Mouse (Mus musculus): ENCODE results near the gene Slc25a29. TPM values are rescaled to one million over a fixed set of nuclear protein-coding genes. Genes with fewer than 3 reads are reported as not detected.

Gene Slc25a29
- polyA plus RNA-seq, 1 experiment from 2014 or later: 3.8 TPM

DNA sequence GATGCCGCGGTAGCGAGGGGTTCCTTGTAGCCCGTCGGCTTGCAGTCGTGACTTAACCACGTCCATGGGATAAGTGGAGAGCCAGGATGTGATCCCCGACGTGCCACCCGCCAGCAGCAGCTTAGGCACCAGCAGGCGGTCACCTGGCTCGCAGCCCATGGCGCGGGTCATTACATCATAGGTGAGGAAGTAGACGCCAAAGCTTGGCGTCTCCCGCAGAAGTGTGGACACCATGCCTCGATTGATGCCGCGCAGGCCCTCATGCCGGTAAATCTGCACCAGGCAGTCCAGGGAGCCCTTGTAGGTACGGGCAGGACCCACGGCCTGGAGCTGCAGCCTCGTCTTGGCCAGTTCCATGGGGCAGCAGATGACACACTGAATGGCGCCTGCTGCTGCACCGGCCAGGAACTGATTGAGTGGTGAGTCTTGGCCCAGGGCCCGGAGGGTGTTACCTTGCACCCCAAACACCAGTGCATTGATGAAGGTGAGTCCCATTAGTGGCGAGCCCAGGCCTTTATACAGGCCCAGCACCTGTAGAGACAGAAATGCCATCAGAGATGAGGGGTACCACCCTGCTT, 8.6 kb downstream of the Slc25a29 start:
- no peak overlapping the region for H3K4me2 ChIP-seq (replicated peaks; ENCODE audit: low read depth)
- no peaks in the 10 kb centered on the region for H3K27me3 ChIP-seq (ENCODE audit: control insufficient read depth, insufficient read depth, low read length)
- H3K36me3 ChIP-seq (ENCODE audit: control insufficient read depth, insufficient read depth, low read length): no peaks in the 10 kb centered on the region
- H3K9me3 ChIP-seq (ENCODE audit: control insufficient read depth, low read length): no peaks in the 10 kb centered on the region
- no peak for ATAC-seq (ENCODE audit: low FRiP score, low TSS enrichment)
- no peak overlapping the region for H3K9ac ChIP-seq (ENCODE audit: low read length)
- TF ChIP-seq CTCF (IDR thresholded peaks at IDR 0.05; ENCODE audit: low read depth) (no peak), EP300 (optimal IDR thresholded peaks at IDR 0.05) (no peak)
- no peak overlapping the region for H3K4me3 ChIP-seq (ENCODE audit: low read depth, low read length)
- H3K4me1 ChIP-seq (replicated peaks; ENCODE audit: control insufficient read depth, insufficient read depth): no peaks in the 10 kb centered on the region
- 90% methylated on average over 28 of the region's 28 CpGs for WGBS
- no peak for DNase-seq (ENCODE audit: low spot score)
- no peak overlapping the region for H3K27ac ChIP-seq (replicated peaks)

DNA sequence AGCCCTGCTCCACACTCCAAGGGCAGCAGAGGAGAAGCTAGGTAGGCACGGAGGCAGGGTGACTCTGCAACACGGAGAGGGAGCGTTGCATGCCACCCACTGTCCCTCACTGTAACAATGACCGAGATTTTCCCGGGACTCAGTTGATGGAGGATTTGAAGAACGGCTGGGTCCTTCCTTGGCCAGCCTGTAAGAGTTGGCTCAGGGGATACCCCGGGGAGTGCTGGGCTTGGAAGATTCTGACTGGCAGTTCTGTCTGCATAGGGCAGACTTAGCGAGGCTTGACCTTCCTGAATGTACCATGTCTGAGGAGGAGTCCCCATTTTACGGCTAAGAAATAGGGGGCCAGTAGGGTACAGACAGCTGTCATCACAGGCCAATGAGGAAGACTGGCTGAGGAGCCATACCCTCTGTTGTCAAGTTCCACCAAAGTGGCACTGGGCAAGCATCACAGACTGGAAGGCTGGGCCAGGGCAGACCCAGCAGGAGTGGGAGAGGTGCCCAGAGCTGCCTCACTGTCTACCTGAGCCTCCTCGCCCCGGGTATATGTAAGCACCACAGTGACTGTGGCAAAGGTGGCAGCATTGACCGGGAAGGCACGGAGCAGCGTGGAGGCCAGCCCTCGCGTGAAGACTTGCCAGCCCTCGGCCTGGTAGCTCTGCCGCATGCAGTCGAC, 9.3 kb downstream of the Slc25a29 start:
- WGBS: 95% methylated on average over 19 of the region's 19 CpGs
- H3K36me3 ChIP-seq (ENCODE audit: control insufficient read depth, insufficient read depth, low read length): no peaks in the 10 kb centered on the region
- no peak for DNase-seq (ENCODE audit: low spot score)
- no peaks in the 10 kb centered on the region for H3K27me3 ChIP-seq (ENCODE audit: control insufficient read depth, insufficient read depth, low read length)
- no peak for TF ChIP-seq EP300 (optimal IDR thresholded peaks at IDR 0.05)
- no peak for TF ChIP-seq CTCF (IDR thresholded peaks at IDR 0.05; ENCODE audit: low read depth)
- no peak overlapping the region for H3K9ac ChIP-seq (ENCODE audit: low read length)
- no peak; the same call in 1 of the 2 replicates for ATAC-seq (ENCODE audit: low FRiP score, low TSS enrichment)
- no peaks in the 10 kb centered on the region for H3K4me1 ChIP-seq (replicated peaks; ENCODE audit: control insufficient read depth, insufficient read depth)
- no peak overlapping the region for H3K4me2 ChIP-seq (replicated peaks; ENCODE audit: low read depth)
- H3K4me3 ChIP-seq (ENCODE audit: low read depth, low read length): no peak overlapping the region
- H3K9me3 ChIP-seq (ENCODE audit: control insufficient read depth, low read length): no peaks in the 10 kb centered on the region
- no peak overlapping the region for H3K27ac ChIP-seq (replicated peaks)

DNA sequence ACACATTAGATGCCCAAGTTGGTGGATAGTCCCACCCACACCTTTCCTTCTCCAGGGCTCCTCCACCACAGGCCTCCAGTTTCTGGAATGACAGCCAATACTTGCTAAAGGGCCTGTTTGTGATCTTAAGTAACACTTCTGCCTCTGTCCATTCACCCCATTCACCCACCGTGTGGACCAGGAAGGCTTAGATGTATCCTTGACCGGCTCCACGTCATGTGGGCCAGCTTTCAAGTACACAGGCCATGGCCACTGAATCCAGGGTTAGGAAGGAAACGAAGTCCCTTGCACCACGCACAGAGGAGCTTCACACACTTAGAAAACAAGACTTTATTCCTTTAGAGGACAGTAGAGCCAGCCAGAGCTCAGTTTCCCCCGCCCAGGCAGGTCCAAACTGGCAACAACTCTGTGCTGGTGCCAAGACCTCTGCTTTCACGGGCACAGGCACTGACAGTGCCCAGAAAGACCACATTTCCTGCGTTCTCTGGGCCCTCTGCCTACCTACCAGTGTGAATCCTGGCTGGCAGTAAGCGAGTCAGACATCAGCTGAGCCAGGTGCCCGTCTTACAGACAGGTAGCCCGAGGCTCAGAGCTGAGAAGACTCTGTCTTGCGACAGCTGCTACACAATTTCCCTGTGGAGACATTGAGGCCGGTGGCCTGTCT, 10.0 kb downstream of the Slc25a29 start:
- Histone ChIP-seq H3K4me2 (replicated peaks; ENCODE audit: low read depth) (no peak overlapping the region), H3K36me3 (ENCODE audit: control insufficient read depth, insufficient read depth, low read length) (peaks cover 2% of the 10 kb centered on the region; the same call in 1 of the 2 replicates), H3K9ac (ENCODE audit: low read length) (no peak overlapping the region), H3K4me1 (replicated peaks; ENCODE audit: control insufficient read depth, insufficient read depth) (no peaks in the 10 kb centered on the region), H3K4me3 (ENCODE audit: low read depth, low read length) (no peak overlapping the region), H3K9me3 (ENCODE audit: control insufficient read depth, low read length) (no peaks in the 10 kb centered on the region), H3K27ac (replicated peaks) (no peak overlapping the region), H3K27me3 (ENCODE audit: control insufficient read depth, insufficient read depth, low read length) (no peaks in the 10 kb centered on the region)
- TF ChIP-seq EP300 (optimal IDR thresholded peaks at IDR 0.05) (no peak), CTCF (IDR thresholded peaks at IDR 0.05; ENCODE audit: low read depth) (no peak)
- no peak for DNase-seq (ENCODE audit: low spot score)
- 76% methylated on average over 13 of the region's 13 CpGs for WGBS
- no peak for ATAC-seq (ENCODE audit: low FRiP score, low TSS enrichment)

DNA sequence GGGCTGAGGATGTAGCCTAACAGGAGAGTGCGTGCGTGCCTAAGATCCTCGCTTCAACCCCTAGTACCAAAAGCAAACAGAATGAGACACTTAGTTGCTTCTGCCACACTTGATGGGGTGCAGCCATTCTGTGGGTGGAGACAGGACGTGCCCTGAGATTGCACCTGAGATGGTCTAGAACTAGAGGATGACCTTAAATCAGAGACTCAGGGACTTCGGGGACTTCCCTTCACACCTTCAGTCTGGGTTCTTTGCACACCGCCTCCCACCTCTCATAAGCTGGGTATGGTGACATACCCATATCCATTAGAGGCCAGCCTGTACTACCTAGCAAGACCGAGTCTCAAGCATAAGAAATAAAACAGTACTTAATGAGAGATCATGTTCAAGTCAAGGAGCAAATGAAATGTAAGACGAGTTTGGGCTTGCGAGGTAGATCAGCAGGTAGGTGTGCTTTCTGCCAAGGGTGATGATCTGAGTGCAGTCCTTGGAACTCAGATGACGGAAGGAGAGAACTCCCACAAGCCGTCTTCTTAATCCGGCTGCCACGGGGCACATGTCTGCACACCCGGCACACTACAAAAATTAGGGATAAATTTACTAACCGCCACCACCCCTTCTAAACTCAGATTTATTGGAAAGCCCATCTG, 11.3 kb downstream of the Slc25a29 start:
- Histone ChIP-seq H3K36me3 (ENCODE audit: control insufficient read depth, insufficient read depth, low read length) (peaks cover 2% of the 10 kb centered on the region; the same call in 1 of the 2 replicates), H3K4me1 (replicated peaks; ENCODE audit: control insufficient read depth, insufficient read depth) (no peaks in the 10 kb centered on the region), H3K27me3 (ENCODE audit: control insufficient read depth, insufficient read depth, low read length) (no peaks in the 10 kb centered on the region), H3K4me3 (ENCODE audit: low read depth, low read length) (no peak overlapping the region), H3K9ac (ENCODE audit: low read length) (no peak overlapping the region), H3K27ac (replicated peaks) (no peak overlapping the region), H3K4me2 (replicated peaks; ENCODE audit: low read depth) (no peak overlapping the region), H3K9me3 (ENCODE audit: control insufficient read depth, low read length) (no peaks in the 10 kb centered on the region)
- TF ChIP-seq EP300 (optimal IDR thresholded peaks at IDR 0.05) (no peak), CTCF (IDR thresholded peaks at IDR 0.05; ENCODE audit: low read depth) (no peak)
- DNase-seq (ENCODE audit: low spot score): no peak
- ATAC-seq (ENCODE audit: low FRiP score, low TSS enrichment): no peak
- 65% methylated on average over 15 of the region's 15 CpGs for WGBS

DNA sequence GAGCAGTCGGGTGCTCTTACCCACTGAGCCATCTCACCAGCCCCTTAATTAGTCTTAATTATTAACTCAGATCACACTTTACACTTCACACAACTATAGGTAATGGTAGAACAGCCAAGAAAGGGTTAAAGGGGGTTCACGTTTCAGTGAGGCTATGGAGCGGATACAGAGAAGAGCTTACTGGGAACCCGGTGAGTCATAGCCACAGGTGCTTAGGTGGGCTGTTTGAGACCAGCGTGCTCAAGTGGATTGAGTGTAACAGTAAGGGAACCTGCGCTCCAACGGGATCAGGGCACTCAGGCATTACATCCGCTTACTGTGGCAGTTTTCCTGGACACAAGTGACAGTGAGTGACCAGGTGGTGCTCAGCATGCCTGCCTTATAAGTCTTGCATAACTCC, 12.6 kb downstream of the Slc25a29 start:
- Histone ChIP-seq H3K27me3 (ENCODE audit: control insufficient read depth, insufficient read depth, low read length) (no peaks in the 10 kb centered on the region), H3K27ac (replicated peaks) (no peak overlapping the region), H3K4me3 (ENCODE audit: low read depth, low read length) (no peak overlapping the region), H3K36me3 (ENCODE audit: control insufficient read depth, insufficient read depth, low read length) (peaks cover 2% of the 10 kb centered on the region; the same call in 1 of the 2 replicates), H3K9ac (ENCODE audit: low read length) (no peak overlapping the region), H3K9me3 (ENCODE audit: control insufficient read depth, low read length) (no peaks in the 10 kb centered on the region), H3K4me2 (replicated peaks; ENCODE audit: low read depth) (no peak overlapping the region), H3K4me1 (replicated peaks; ENCODE audit: control insufficient read depth, insufficient read depth) (no peaks in the 10 kb centered on the region)
- DNase-seq (ENCODE audit: low spot score): no peak
- TF ChIP-seq EP300 (optimal IDR thresholded peaks at IDR 0.05) (no peak), CTCF (IDR thresholded peaks at IDR 0.05; ENCODE audit: low read depth) (no peak)
- WGBS: 54% methylated on average over 8 of the region's 8 CpGs
- no peak for ATAC-seq (ENCODE audit: low FRiP score, low TSS enrichment)

Measured in stomach, postnatal 0 days (tissue).